Mouse (Mus musculus) myocyte (in vitro differentiated cells): ENCODE data around the gene Larp1b.

Experiments
- E2F4 ChIP-seq: IDR thresholded peaks from one replicate; pipeline ENCODE4 v1.6.1; 2011; ENCODE audit warnings: mild to moderate bottlenecking, control low read depth, moderate library complexity; ENCODE audit not compliant: insufficient read depth
- MAX ChIP-seq: IDR thresholded peaks from one replicate; pipeline ENCODE4 v1.6.1; 2011; ENCODE audit warnings: low read depth, mild to moderate bottlenecking, control low read depth
- MYOG ChIP-seq, 3 experiments: IDR thresholded peaks; one replicate each; pipeline ENCODE4 v1.6.1; 2011; ENCODE audit warnings: control low read depth in 2 of 3, low read depth in 2 of 3, mild to moderate bottlenecking in 2 of 3; ENCODE audit not compliant: insufficient read length in 2 of 3, control insufficient read depth in 1 of 3, insufficient read depth in 1 of 3
- POLR2A ChIP-seq: IDR thresholded peaks from one replicate; pipeline ENCODE4 v1.6.1; 2011; ENCODE audit warnings: low read depth, mild to moderate bottlenecking, control low read depth, moderate library complexity; ENCODE audit not compliant: insufficient read length
- POLR2AphosphoS2 ChIP-seq: IDR thresholded peaks from one replicate; pipeline ENCODE4 v1.6.1; 2011; ENCODE audit warnings: low read depth, control low read depth; ENCODE audit not compliant: insufficient read length

DNA sequence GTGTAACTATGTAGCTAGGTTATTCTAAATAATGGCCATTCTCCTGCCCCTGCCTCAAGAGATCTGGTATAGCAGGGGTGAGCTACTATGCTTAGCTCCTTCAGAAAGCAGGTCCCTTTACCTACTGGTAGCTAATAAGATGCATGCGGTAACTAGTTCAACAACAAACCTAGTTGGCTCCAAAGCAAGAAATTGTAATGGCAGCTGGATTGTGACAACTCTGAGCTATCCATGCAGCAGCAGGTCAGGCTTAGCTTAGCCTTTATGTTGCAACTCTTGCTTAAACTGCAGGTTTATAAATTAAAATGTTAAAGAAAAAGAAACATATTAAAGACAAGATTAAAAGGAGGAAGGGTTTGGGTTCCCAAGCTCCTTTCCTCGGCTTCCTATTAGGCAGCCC lies 129.0 kb downstream of the Larp1b start:
- TF ChIP-seq POLR2A (no peak), MYOG (IDR thresholded peaks at IDR 0.05; ENCODE audit: control insufficient read depth in 1 of 3, insufficient read depth in 1 of 3, insufficient read length in 2 of 3, low read depth in 2 of 3) (no peak), MAX (no peak), POLR2AphosphoS2 (no peak), E2F4 (no peak)
